Mouse (Mus musculus): ENCODE results near the gene Cacnb2.

DNA sequence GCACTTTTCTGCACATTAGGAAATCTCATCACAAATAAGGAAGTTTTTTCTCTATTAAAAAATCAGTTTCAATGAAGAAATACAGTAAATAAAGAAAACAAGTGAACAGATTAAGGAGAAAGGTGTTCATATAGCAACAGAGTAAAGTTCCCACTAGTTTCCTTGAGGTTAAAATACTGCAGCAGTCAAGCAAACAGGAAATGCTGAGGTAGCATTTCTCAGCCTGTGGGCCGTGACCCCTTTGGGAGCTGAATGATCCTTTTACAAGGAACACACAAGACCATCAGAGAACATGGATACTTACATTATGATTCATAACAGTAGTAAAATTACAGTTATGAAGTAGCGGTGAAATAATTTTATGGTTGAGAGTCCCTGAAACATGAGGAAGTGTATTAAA lies 185.1 kb downstream of the Cacnb2 start:
- no peak for TF ChIP-seq CTCF (IDR thresholded peaks at IDR 0.05; ENCODE audit: borderline replicate concordance, insufficient read depth, low read depth, low read length)
- TF ChIP-seq POLR2A (IDR thresholded peaks at IDR 0.05; ENCODE audit: borderline replicate concordance, insufficient read depth, low read length), result no peak

Data from cerebellum, adult 2 months (tissue).